Mouse (Mus musculus) forebrain, embryonic 13.5 days (tissue): ENCODE measurements around the gene Gm11116. TPM values are rescaled to one million over a fixed set of nuclear protein-coding genes. Genes with fewer than 3 reads are reported as not detected.
"Not testable (repeated sequence)": the region's sequence is repeated elsewhere in the genome, so short reads cannot be mapped to it uniquely, and the experiment has no call there.

Experiments used
- ATAC-seq: fragments of 200-750 bp; cut with Nextera tagmentation; 2 replicates; pipeline ENCODE4 v1.8.0; 2017
- H3K27ac ChIP-seq: fragments of 300-500 bp; sonication (generic); 2 replicates; pipeline ENCODE4 v1.5.1; 2015; ENCODE audit warnings: inconsistent platforms, mild to moderate bottlenecking, moderate library complexity
- H3K27me3 ChIP-seq: fragments of 300-500 bp; sonication (generic); 2 replicates; pipeline ENCODE4 v1.6.1; 2015; ENCODE audit warnings: mild to moderate bottlenecking, inconsistent platforms
- H3K36me3 ChIP-seq: fragments of 300-500 bp; sonication (generic); 2 replicates; pipeline ENCODE4 v1.6.1; 2015; ENCODE audit warnings: mild to moderate bottlenecking, inconsistent platforms; ENCODE audit not compliant: poor library complexity, severe bottlenecking
- H3K4me1 ChIP-seq: fragments of 300-500 bp; sonication (generic); 2 replicates; pipeline ENCODE4 v1.6.1; 2015; ENCODE audit warnings: inconsistent platforms
- H3K4me2 ChIP-seq: fragments of 300-500 bp; sonication (generic); 2 replicates; pipeline ENCODE4 v1.6.1; 2015; ENCODE audit warnings: inconsistent platforms, mild to moderate bottlenecking, moderate library complexity
- H3K4me3 ChIP-seq: fragments of 300-500 bp; sonication (generic); 2 replicates; pipeline ENCODE4 v1.5.1; 2015; ENCODE audit warnings: mild to moderate bottlenecking, inconsistent platforms
- H3K9ac ChIP-seq: fragments of 300-500 bp; sonication (generic); 2 replicates; pipeline ENCODE4 v1.6.1; 2015; ENCODE audit warnings: mild to moderate bottlenecking, inconsistent platforms
- H3K9me3 ChIP-seq: fragments of 300-500 bp; sonication (generic); replicated peaks from 2 replicates; pipeline ENCODE4 v1.6.1; 2016; ENCODE audit warnings: inconsistent platforms
- WGBS: fragments of 180-500 bp; shearing (Covaris S2); methylation state at CpG from one replicate; pipeline ENCODE4 v1.1.7; 2015; 5-methylcytosine and 5-hydroxymethylcytosine counted together
- polyA plus RNA-seq: library from polyadenylated mRNA; unstranded; fragments of >200 nt; fragmentation: Nextera tagmentation; extraction: Ambion mirVana; gene quantifications from 2 replicates; pipeline ENCODE4 v1.2.1, GENCODE M21; 2015

The Gm11116 gene
- polyA plus RNA-seq: not detected in 2 replicates

GRCm38 (mm10) chr5:88111430-88111829 lies at the start of gene Gm11116:
Gene Gm11116, minus strand, starts transcription at chr5:88111530.
- Histone ChIP-seq H3K27me3 (no peaks in the 10 kb centered on the region), H3K4me1 (no peaks in the 10 kb centered on the region), H3K4me3 (no peak within 1 kb of the TSS), H3K36me3 (no peaks in the 10 kb centered on the region), H3K9ac (no peak within 1 kb of the TSS), H3K27ac (no peak within 1 kb of the TSS), H3K9me3 (no peaks in the 10 kb centered on the region), H3K4me2 (no peak within 1 kb of the TSS)
- WGBS: 85% methylated on average over 1 of the region's 1 CpGs
- no peak for ATAC-seq

GRCm38 (mm10) chr5:88153999-88154398 lies 42.7 kb upstream of the Gm11116 start, which contains the start of gene Gm11115:
Gene Gm11115, minus strand, starts transcription at chr5:88154099.
- no peaks in the 10 kb centered on the region for H3K9me3 ChIP-seq
- no peak for ATAC-seq
- H3K4me3 ChIP-seq: no peak within 1 kb of the TSS
- H3K36me3 ChIP-seq: no peaks in the 10 kb centered on the region
- H3K27ac ChIP-seq: no peak within 1 kb of the TSS
- no peak within 1 kb of the TSS for H3K9ac ChIP-seq
- H3K4me1 ChIP-seq: no peaks in the 10 kb centered on the region
- no peaks in the 10 kb centered on the region for H3K27me3 ChIP-seq
- H3K4me2 ChIP-seq: no peak within 1 kb of the TSS

GRCm38 (mm10) chr5:88086256-88086655 lies 25.1 kb downstream of the Gm11116 start, which contains the start of gene Smr2:
Gene Smr2, plus strand, starts transcription at chr5:88086556.
- H3K9ac ChIP-seq, H3K27me3 ChIP-seq, ATAC-seq, H3K4me2 ChIP-seq, H3K4me1 ChIP-seq, H3K36me3 ChIP-seq, H3K4me3 ChIP-seq, H3K9me3 ChIP-seq, H3K27ac ChIP-seq: not testable (repeated sequence)

Other genes starting within 250 kb of the Gm11116 start
- gene Odam, start 226.5 kb downstream of the Gm11116 start, polyA plus RNA-seq: not detected in 2 replicates
- not detected in 2 replicates for gene Csn3, start 186.0 kb downstream of the Gm11116 start, polyA plus RNA-seq
- gene 2310003L06Rik, start 142.1 kb downstream of the Gm11116 start, polyA plus RNA-seq: not detected in 2 replicates
- gene Gm28434, start 142.0 kb downstream of the Gm11116 start, polyA plus RNA-seq: not detected in 2 replicates
- gene Cabs1, start 132.1 kb downstream of the Gm11116 start, polyA plus RNA-seq: not detected in 2 replicates
- not detected in 2 replicates for gene Smr3a, start 109.0 kb downstream of the Gm11116 start, polyA plus RNA-seq
- not detected in 2 replicates for gene Smr2, start 25.0 kb downstream of the Gm11116 start, polyA plus RNA-seq
- gene Gm11115, start 42.6 kb upstream of the Gm11116 start, polyA plus RNA-seq: not detected in 2 replicates
- not detected in 2 replicates for gene Gm7714, start 157.4 kb upstream of the Gm11116 start, polyA plus RNA-seq
- gene Prol1, start 205.8 kb upstream of the Gm11116 start, polyA plus RNA-seq: not detected in 2 replicates